Mouse (Mus musculus): ENCODE measurements around the gene Wdr86.

Wdr86 gene

GRCm38 (mm10) chr5:24684578-24685365 is 45.8 kb downstream of the Wdr86 start:
- DNase-seq (ENCODE audit: low spot score), result peak; percentile 81

- no peak for DNase-seq (ENCODE audit: low spot score)
Measured at GRCm38 (mm10) chr5:24681436-24681835, 49.1 kb downstream of the Wdr86 start.

- peak; percentile 91 for DNase-seq (ENCODE audit: low spot score)
Measured at GRCm38 (mm10) chr5:24674238-24674637, 56.3 kb downstream of the Wdr86 start.

All from layer of hippocampus, adult 11-12 months (tissue).